Mouse (Mus musculus) heart, embryonic 10.5 days (tissue): Measurements from ENCODE around the gene Trpm3. TPM values are rescaled to one million over a fixed set of nuclear protein-coding genes. Genes with fewer than 3 reads are reported as not detected.

ENCODE experiments used
- DNase-seq: peaks from one replicate; pipeline ENCODE4 v3.0.0-alpha.2; 2017; ENCODE audit warnings: low spot score
- H3K27ac ChIP-seq: fragments of 300-500 bp; sonication (generic); 2 replicates; pipeline ENCODE4 v1.5.1; 2016; ENCODE audit warnings: mild to moderate bottlenecking
- H3K27me3 ChIP-seq: fragments of 300-500 bp; sonication (generic); 2 replicates; pipeline ENCODE4 v1.6.1; 2016; ENCODE audit warnings: mild to moderate bottlenecking; ENCODE audit not compliant: poor library complexity, insufficient read depth, severe bottlenecking
- H3K36me3 ChIP-seq: fragments of 300-500 bp; sonication (generic); 2 replicates; pipeline ENCODE4 v1.6.1; 2016; ENCODE audit warnings: mild to moderate bottlenecking, moderate library complexity
- H3K4me1 ChIP-seq: fragments of 300-500 bp; sonication (generic); 2 replicates; pipeline ENCODE4 v1.6.1; 2016; ENCODE audit warnings: mild to moderate bottlenecking
- H3K4me3 ChIP-seq: fragments of 300-500 bp; sonication (generic); 2 replicates; pipeline ENCODE4 v1.5.1; 2016; ENCODE audit warnings: mild to moderate bottlenecking, moderate library complexity
- H3K9me3 ChIP-seq: fragments of 300-500 bp; sonication (generic); 2 replicates; pipeline ENCODE4 v1.6.1; 2016; ENCODE audit warnings: mild to moderate bottlenecking, moderate library complexity
- WGBS: fragments of 180-500 bp; shearing (Covaris S2); methylation state at CpG from one replicate; pipeline ENCODE4 v1.1.7; 2016; 5-methylcytosine and 5-hydroxymethylcytosine counted together
- polyA plus RNA-seq: library from polyadenylated mRNA; unstranded; fragments of >200 nt; fragmentation: Nextera tagmentation; extraction: Ambion mirVana; gene quantifications from 2 replicates; pipeline ENCODE4 v1.2.1, GENCODE M21; 2016

The Trpm3 gene
- polyA plus RNA-seq, 1 experiment from 2014 or later: 1.7 TPM

- H3K36me3 ChIP-seq: no peaks in the 10 kb centered on the region
- 24% methylated on average over 18 of the region's 18 CpGs for WGBS
- H3K4me3 ChIP-seq: peak overlapping the region; percentile 38
- H3K27me3 ChIP-seq: no peaks in the 10 kb centered on the region
- H3K9me3 ChIP-seq: no peaks in the 10 kb centered on the region
- H3K27ac ChIP-seq: no peak overlapping the region
- DNase-seq: no peak
- H3K4me1 ChIP-seq: no peaks in the 10 kb centered on the region
Observed at GRCm38 (mm10) chr19:22883744-22884317, 745.0 kb downstream of the Trpm3 start.

GRCm38 (mm10) chr19:22884357-22884756 lies 745.5 kb downstream of the Trpm3 start:
- H3K4me3 ChIP-seq: peak overlapping the region; percentile 38
- DNase-seq: no peak
- H3K27me3 ChIP-seq: no peaks in the 10 kb centered on the region
- WGBS: 50% methylated on average over 11 of the region's 11 CpGs
- no peak overlapping the region for H3K27ac ChIP-seq
- H3K36me3 ChIP-seq: no peaks in the 10 kb centered on the region
- H3K9me3 ChIP-seq: no peaks in the 10 kb centered on the region
- H3K4me1 ChIP-seq: no peaks in the 10 kb centered on the region

- no peak overlapping the region for H3K27ac ChIP-seq
- H3K9me3 ChIP-seq: no peaks in the 10 kb centered on the region
- no peak overlapping the region for H3K4me3 ChIP-seq
- DNase-seq: no peak
- H3K4me1 ChIP-seq: no peaks in the 10 kb centered on the region
- no peaks in the 10 kb centered on the region for H3K27me3 ChIP-seq
- WGBS: 83% methylated on average over 5 of the region's 5 CpGs
- H3K36me3 ChIP-seq: no peaks in the 10 kb centered on the region
Observed at GRCm38 (mm10) chr19:22885051-22885450, 746.2 kb downstream of the Trpm3 start.

DNA sequence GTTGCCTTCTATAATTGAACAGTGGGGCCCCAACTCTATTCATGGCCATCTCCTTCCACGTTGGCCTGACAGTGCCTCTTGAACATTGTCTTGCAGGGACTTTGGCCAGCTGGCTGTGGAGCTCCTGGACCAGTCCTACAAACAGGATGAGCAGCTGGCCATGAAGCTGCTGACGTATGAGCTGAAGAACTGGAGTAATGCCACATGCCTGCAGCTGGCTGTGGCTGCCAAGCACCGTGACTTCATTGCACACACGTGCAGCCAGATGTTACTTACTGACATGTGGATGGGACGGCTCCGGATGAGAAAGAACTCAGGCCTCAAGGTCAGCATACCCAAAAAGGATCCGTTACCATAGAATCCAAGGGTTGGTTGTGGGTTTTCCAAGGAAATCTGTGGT lies 763.0 kb downstream of the Trpm3 start:
- Histone ChIP-seq H3K4me1 (peaks cover 6% of the 10 kb centered on the region; the same call in 1 of the 2 replicates), H3K4me3 (no peak overlapping the region), H3K27ac (no peak overlapping the region), H3K9me3 (no peaks in the 10 kb centered on the region), H3K36me3 (no peaks in the 10 kb centered on the region), H3K27me3 (no peaks in the 10 kb centered on the region)
- 86% methylated on average over 7 of the region's 7 CpGs for WGBS
- peak; percentile 60 for DNase-seq

DNA sequence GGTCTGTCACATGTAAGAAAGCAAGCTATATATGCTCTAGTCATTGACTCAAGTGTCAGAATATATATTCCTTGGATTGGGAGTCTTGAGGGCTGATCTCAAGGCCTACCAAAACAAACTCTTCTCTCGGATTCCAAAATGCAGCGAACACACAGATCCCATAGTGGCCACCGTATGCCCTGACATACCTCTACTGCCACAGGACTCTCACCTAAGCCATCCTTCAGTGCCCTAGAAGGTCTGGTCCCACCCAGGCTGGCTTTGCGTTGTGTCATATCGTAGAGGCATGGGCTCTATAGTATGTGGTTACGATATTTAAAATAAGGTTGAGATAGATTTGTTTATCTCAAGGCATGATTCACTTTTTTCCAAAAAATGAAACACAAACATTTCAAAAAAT lies 763.5 kb downstream of the Trpm3 start:
- no peak overlapping the region for H3K4me3 ChIP-seq
- no peaks in the 10 kb centered on the region for H3K27me3 ChIP-seq
- no peak overlapping the region for H3K27ac ChIP-seq
- peaks cover 6% of the 10 kb centered on the region; the same call in 1 of the 2 replicates for H3K4me1 ChIP-seq
- peak; percentile 51 for DNase-seq
- no peaks in the 10 kb centered on the region for H3K36me3 ChIP-seq
- no peaks in the 10 kb centered on the region for H3K9me3 ChIP-seq
- WGBS: 92% methylated on average over 6 of the region's 6 CpGs

GRCm38 (mm10) chr19:22905066-22905482 lies 766.2 kb downstream of the Trpm3 start:
- Histone ChIP-seq H3K9me3 (no peaks in the 10 kb centered on the region), H3K27ac (peak overlapping the region; percentile 80), H3K36me3 (no peaks in the 10 kb centered on the region), H3K27me3 (no peaks in the 10 kb centered on the region), H3K4me3 (no peak overlapping the region), H3K4me1 (peaks cover 6% of the 10 kb centered on the region; the same call in 1 of the 2 replicates)
- DNase-seq: peak; percentile 78
- 51% methylated on average over 11 of the region's 11 CpGs for WGBS

DNA sequence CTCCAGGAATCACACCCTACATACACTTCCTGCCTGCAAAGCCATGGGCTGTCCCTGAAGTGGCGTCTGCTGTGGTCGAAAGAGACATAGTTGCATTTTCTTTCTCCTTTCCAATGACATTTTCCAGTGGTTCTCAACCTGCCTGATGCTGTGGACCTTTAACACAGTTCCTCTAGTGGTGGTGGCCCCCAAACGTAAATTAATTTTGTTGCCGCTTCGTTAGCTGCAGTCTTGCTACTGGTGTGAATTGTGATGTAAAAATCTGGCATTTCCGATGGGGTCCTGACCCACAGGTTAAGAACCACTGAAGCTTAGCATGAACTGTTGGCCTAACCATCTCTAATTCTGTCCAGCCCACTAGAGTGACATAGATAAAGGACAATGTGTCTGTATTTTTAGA lies 771.8 kb downstream of the Trpm3 start:
- H3K9me3 ChIP-seq: no peaks in the 10 kb centered on the region
- 77% methylated on average over 6 of the region's 6 CpGs for WGBS
- 0 out of 2 replicates have a peak, but pooled peaks cover 3% of the 10 kb centered on the region for H3K4me1 ChIP-seq
- no peak overlapping the region for H3K4me3 ChIP-seq
- peak; percentile 55 for DNase-seq
- H3K27me3 ChIP-seq: no peaks in the 10 kb centered on the region
- H3K36me3 ChIP-seq: no peaks in the 10 kb centered on the region
- no peak overlapping the region for H3K27ac ChIP-seq

DNA sequence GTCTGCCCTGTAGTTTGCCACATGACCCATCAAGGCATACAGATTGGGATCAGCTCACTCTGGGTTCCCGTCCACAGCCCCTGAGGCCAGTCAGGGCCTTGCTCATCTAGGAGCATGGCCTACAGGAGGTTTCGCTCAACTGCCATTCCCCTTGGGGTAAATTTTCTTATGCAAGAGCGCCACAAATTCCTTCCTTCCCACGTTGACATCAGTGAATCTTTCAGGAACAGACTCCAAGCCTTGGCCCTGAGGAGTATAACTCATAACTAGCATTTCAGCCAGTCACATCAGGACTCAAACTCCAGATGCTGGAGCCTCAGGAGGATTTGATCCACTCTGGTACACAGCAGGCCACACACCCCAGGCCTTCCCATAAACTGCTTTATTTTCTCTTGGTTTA lies 774.1 kb downstream of the Trpm3 start:
- no peak overlapping the region for H3K27ac ChIP-seq
- peaks cover 17% of the 10 kb centered on the region for H3K4me1 ChIP-seq
- H3K36me3 ChIP-seq: no peaks in the 10 kb centered on the region
- H3K4me3 ChIP-seq: no peak overlapping the region
- no peak for DNase-seq
- H3K27me3 ChIP-seq: no peaks in the 10 kb centered on the region
- no peaks in the 10 kb centered on the region for H3K9me3 ChIP-seq
- WGBS: 82% methylated on average over 4 of the region's 4 CpGs

GRCm38 (mm10) chr19:22915868-22916642 lies 777.2 kb downstream of the Trpm3 start:
- H3K36me3 ChIP-seq: no peaks in the 10 kb centered on the region

GRCm38 (mm10) chr19:22916643-22917344 lies 777.9 kb downstream of the Trpm3 start:
- H3K27me3 ChIP-seq: no peaks in the 10 kb centered on the region
- H3K27ac ChIP-seq: peak overlapping the region; percentile 53
- peak overlapping the region; percentile 51 for H3K4me3 ChIP-seq
- no peaks in the 10 kb centered on the region for H3K9me3 ChIP-seq
- 44% methylated on average over 18 of the region's 18 CpGs for WGBS
- DNase-seq: peak; percentile 85
- H3K4me1 ChIP-seq: peaks cover 14% of the 10 kb centered on the region
- no peaks in the 10 kb centered on the region for H3K36me3 ChIP-seq

More at GRCm38 (mm10) chr19:22915868-22916642, 777.2 kb downstream of the Trpm3 start:
- Histone ChIP-seq H3K4me3 (peak overlapping the region; percentile 51), H3K9me3 (no peaks in the 10 kb centered on the region), H3K4me1 (peaks cover 14% of the 10 kb centered on the region), H3K27ac (peak overlapping the region; percentile 53; the same call in 1 of the 2 replicates), H3K27me3 (no peaks in the 10 kb centered on the region)
- 17% methylated on average over 16 of the region's 16 CpGs for WGBS
- peak; percentile 90 for DNase-seq

GRCm38 (mm10) chr19:22917345-22917735 lies 778.5 kb downstream of the Trpm3 start:
- H3K27ac ChIP-seq: peak overlapping the region; percentile 53; the same call in 1 of the 2 replicates
- 71% methylated on average over 3 of the region's 3 CpGs for WGBS
- no peaks in the 10 kb centered on the region for H3K36me3 ChIP-seq
- no peaks in the 10 kb centered on the region for H3K27me3 ChIP-seq
- H3K9me3 ChIP-seq: no peaks in the 10 kb centered on the region
- H3K4me1 ChIP-seq: peaks cover 14% of the 10 kb centered on the region
- DNase-seq: no peak
- H3K4me3 ChIP-seq: no peak overlapping the region

DNA sequence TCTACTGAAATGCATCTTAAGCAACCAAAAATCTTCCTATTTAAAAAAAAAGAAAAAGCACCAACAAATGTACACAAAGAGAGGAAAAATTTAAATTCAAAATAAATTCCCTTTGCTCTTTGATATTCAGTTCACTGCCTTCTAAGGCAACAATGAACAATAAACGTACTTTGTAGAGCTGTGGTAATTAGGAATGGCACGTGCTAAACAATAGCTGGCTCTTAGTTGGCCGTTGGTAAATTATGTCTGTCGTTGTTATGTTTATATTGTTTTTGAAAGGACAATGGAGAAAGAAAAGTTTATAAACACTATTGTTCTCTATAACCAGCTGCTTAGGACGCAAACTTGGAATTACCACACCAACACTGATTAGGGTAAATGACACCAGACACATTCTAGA lies 782.1 kb downstream of the Trpm3 start:
- Histone ChIP-seq H3K4me1 (peaks cover 12% of the 10 kb centered on the region), H3K27ac (no peak overlapping the region), H3K27me3 (no peaks in the 10 kb centered on the region), H3K36me3 (no peaks in the 10 kb centered on the region), H3K4me3 (no peak overlapping the region), H3K9me3 (no peaks in the 10 kb centered on the region)
- WGBS: 79% methylated on average over 5 of the region's 5 CpGs
- no peak for DNase-seq
